Mouse (Mus musculus) intestine, embryonic 14.5 days (tissue): ENCODE results near the gene Csnk1e. TPM values are rescaled to one million over a fixed set of nuclear protein-coding genes. Genes with fewer than 3 reads are reported as not detected.
"Not testable (repeated sequence)": the region's sequence is repeated elsewhere in the genome, so short reads cannot be mapped to it uniquely, and the experiment has no call there.

Experiments used
- ATAC-seq: fragments of 200-750 bp; cut with Nextera tagmentation; replicated peaks from 2 replicates; pipeline ENCODE4 v1.8.0; 2017; ENCODE audit warnings: low read depth, moderate number of reproducible peaks, moderate TSS enrichment, moderate library complexity; ENCODE audit not compliant: low FRiP score, low TSS enrichment
- DNase-seq: peaks from one replicate; pipeline ENCODE4 v3.0.0-alpha.2; 2018; ENCODE audit warnings: low spot score
- H3K27ac ChIP-seq: fragments of 300-500 bp; sonication (generic); 2 replicates; pipeline ENCODE4 v1.5.1; 2014; ENCODE audit warnings: low read depth, mild to moderate bottlenecking, control low read depth
- H3K27me3 ChIP-seq: fragments of 300-500 bp; sonication (generic); replicated peaks from 2 replicates; pipeline ENCODE4 v1.6.1; 2014; ENCODE audit warnings: low read length, control low read depth; ENCODE audit not compliant: control insufficient read depth, insufficient read depth
- H3K36me3 ChIP-seq: fragments of 300-500 bp; sonication (generic); 2 replicates; pipeline ENCODE4 v1.6.1; 2014; ENCODE audit warnings: low read length, control low read depth; ENCODE audit not compliant: control insufficient read depth, insufficient read depth
- H3K4me1 ChIP-seq: fragments of 300-500 bp; sonication (generic); replicated peaks from 2 replicates; pipeline ENCODE4 v1.6.1; 2014; ENCODE audit warnings: low read length, control low read depth, mixed read lengths; ENCODE audit not compliant: control insufficient read depth, insufficient read depth
- H3K4me2 ChIP-seq: fragments of 300-500 bp; sonication (generic); 2 replicates; pipeline ENCODE4 v1.6.1; 2014; ENCODE audit warnings: low read length
- H3K4me3 ChIP-seq: fragments of 300-500 bp; sonication (generic); 2 replicates; pipeline ENCODE4 v1.5.1; 2014; ENCODE audit warnings: low read depth, low read length, control low read depth, mixed read lengths
- H3K9ac ChIP-seq: fragments of 300-500 bp; sonication (generic); 2 replicates; pipeline ENCODE4 v1.6.1; 2014; ENCODE audit warnings: mild to moderate bottlenecking, low read length
- H3K9me3 ChIP-seq: fragments of 300-500 bp; sonication (generic); 2 replicates; pipeline ENCODE4 v1.6.1; 2016; ENCODE audit warnings: low read length, control low read depth; ENCODE audit not compliant: control insufficient read depth
- WGBS: fragments of 180-500 bp; shearing (Covaris S2); extraction: QIAGEN DNeasy Blood & Tissue Kit; methylation state at CpG from one replicate; pipeline ENCODE4 v1.1.7; 2014; 5-methylcytosine and 5-hydroxymethylcytosine counted together
- polyA plus RNA-seq: library from polyadenylated mRNA; unstranded; fragments of >200 nt; fragmentation: Nextera tagmentation; extraction: Ambion mirVana; gene quantifications from 2 replicates; pipeline ENCODE4 v1.2.1, GENCODE M21; 2014

Csnk1e gene
- polyA plus RNA-seq, 1 experiment from 2014 or later, result 78.1 TPM

DNA sequence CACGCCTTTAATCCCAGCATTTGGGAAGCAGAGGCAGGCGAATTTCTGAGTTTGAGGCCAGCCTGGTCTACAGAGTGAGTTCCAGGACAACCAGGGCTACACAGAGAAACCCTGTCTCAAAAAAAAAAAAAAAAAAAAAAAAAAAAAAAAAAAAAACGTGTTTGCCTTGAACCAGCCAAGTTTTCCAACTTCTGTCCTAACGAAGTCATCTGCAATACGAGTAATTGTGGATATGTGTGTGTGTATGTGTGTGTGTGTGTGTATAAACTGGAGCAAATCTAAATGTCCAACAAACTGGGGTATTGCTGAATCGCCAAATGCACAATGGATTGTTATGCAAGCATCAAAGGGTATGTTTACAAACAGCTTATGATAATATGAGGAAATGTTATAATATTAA lies 738 bp upstream of the Csnk1e start:
- WGBS, result 54% methylated on average over 6 of the region's 6 CpGs
- DNase-seq, ATAC-seq: not testable (repeated sequence)

DNA sequence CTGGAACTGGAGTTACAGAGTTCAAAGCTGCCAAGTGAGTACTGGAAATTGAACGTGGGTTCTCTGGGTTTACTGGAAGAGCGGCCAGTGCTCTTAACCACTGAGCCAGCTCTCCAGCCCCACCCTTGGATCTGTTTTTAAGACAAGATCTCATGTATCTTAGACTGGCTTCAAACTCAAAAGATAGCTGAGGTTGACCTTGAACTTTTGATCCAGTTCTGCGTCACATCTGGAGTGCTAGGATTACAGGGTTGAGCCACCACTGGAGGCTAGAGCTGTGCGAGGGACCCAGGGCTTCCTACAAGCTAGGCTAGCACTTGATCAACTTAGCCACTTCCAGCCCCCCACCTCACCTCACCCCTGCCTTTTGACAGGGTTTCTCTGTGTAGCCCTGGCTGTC lies 1.5 kb downstream of the Csnk1e start:
- WGBS, result 83% methylated on average over 4 of the region's 4 CpGs
- ATAC-seq, result no peak

More for the DNA sequence above, 738 bp upstream of the Csnk1e start:
- H3K9ac ChIP-seq, H3K27me3 ChIP-seq, H3K4me3 ChIP-seq, H3K27ac ChIP-seq, H3K9me3 ChIP-seq, H3K36me3 ChIP-seq: not testable (repeated sequence)
- H3K4me2 ChIP-seq, result peak overlapping the region; percentile 71; the same call in 1 of the 2 replicates
- peaks cover 11% of the 10 kb centered on the region; the same call in 1 of the 2 replicates for H3K4me1 ChIP-seq

DNA sequence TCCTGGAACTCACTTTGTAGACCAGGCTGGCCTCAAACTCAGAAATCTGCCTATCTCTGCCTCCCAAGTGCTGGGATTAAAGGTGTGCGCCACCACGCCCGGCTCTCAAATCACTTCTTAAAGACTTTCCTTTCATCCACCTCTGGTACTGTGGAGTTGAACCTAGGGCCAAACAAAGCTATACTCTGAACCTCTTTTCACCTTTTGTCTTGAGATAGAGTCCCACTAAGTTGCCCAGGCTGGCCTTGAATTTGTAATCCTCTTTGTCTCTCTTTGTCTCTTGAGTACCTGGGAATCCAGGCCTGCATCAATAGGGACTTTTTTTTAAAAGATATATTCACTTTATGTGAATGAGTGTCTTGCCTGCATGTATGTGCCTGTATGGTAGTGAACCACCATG lies 7.3 kb downstream of the Csnk1e start:
- no peaks in the 10 kb centered on the region for H3K27me3 ChIP-seq
- H3K4me3 ChIP-seq, result no peak overlapping the region
- 97% methylated on average over 3 of the region's 3 CpGs for WGBS
- H3K4me2 ChIP-seq, result no peak overlapping the region
- ATAC-seq (no peak), DNase-seq (no peak)
- no peaks in the 10 kb centered on the region for H3K36me3 ChIP-seq
- no peaks in the 10 kb centered on the region for H3K9me3 ChIP-seq
- H3K9ac ChIP-seq, result no peak overlapping the region
- H3K27ac ChIP-seq, result no peak overlapping the region
- H3K4me1 ChIP-seq, result no peaks in the 10 kb centered on the region

More for the DNA sequence above, 1.5 kb downstream of the Csnk1e start:
- Histone ChIP-seq H3K27ac (no peak overlapping the region), H3K9ac (no peak overlapping the region), H3K27me3 (no peaks in the 10 kb centered on the region), H3K9me3 (no peaks in the 10 kb centered on the region), H3K36me3 (no peaks in the 10 kb centered on the region), H3K4me2 (no peak overlapping the region), H3K4me1 (peaks cover 11% of the 10 kb centered on the region; the same call in 1 of the 2 replicates), H3K4me3 (no peak overlapping the region)
- no peak for DNase-seq

DNA sequence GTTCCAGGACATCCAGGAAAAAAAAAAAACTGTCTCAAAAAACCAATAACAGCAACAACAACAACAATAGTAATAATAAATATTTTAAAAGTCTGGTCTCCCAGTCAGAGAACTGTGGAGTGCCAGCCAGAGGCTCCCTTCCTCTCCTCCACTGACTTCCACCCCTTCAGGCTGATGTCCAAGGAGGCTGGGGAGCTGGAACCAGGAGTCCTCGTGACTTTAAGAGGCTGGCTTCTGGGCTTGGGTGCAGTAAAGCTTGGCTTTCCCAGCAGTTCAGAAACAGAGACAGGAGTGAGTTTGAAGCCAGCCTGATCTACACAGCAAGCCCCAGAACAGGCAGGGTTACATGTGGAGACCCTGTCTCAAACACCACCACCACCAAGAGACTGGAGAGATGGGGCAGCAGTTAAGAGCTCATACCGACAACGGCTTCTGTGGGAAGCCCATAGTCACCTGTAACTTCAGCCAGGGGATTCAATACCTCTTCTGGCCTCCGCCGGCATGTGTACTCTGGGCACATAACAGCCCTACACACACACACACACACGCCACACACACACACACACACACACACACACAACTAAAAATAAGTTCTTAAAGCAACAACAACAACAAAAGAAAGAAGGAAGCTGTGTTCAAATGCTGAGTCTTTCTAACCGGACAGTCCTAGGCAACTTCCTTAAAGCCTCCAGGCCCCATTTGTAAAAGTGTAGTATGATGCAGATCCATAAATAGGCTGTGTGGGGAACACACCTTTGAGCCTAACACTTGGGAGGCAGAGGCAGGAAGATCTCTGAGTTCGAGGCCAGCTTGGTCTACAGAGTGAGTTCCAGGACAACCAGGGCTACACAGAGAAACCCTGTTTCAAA lies 9.3 kb downstream of the Csnk1e start:
- no peak overlapping the region for H3K4me3 ChIP-seq
- H3K36me3 ChIP-seq, result no peaks in the 10 kb centered on the region
- no peaks in the 10 kb centered on the region for H3K9me3 ChIP-seq
- H3K27me3 ChIP-seq, result no peaks in the 10 kb centered on the region
- WGBS, result 77% methylated on average over 8 of the region's 8 CpGs
- ATAC-seq (no peak), DNase-seq (no peak)
- H3K27ac ChIP-seq, result no peak overlapping the region
- H3K4me2 ChIP-seq, result no peak overlapping the region
- no peak overlapping the region for H3K9ac ChIP-seq
- peaks cover 7% of the 10 kb centered on the region; the same call in 1 of the 2 replicates for H3K4me1 ChIP-seq

DNA sequence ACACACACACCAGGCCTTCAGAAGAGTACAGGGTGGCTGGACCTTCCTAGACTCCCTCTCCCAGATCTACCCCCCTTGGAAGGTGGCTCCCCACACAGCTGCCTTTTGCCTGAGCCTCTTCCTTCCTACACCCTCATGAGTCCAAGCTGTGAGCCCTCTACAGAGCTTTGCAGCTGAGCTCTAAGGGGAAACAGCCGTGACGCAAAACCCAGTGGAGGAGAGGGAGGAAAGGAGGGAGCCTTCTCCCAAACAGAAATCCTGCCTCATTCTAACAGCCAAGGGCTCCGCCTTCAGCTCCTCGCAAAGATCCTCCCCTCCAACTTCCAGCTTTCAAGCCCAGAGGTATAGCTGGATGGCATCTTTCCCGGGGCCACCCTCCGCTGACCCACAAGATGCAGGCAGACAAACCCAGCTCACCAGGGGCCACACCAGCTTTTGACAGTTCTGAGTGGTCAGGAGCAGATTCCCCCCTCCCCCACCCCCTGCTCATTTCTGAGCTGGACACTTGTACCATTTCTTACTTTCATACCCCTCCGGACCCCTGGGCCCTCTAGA lies 11.4 kb downstream of the Csnk1e start:
- no peak for ATAC-seq
- H3K9ac ChIP-seq, result no peak overlapping the region
- H3K4me1 ChIP-seq, result peaks cover 27% of the 10 kb centered on the region
- H3K36me3 ChIP-seq, result no peaks in the 10 kb centered on the region
- H3K27ac ChIP-seq, result no peak overlapping the region
- no peaks in the 10 kb centered on the region for H3K9me3 ChIP-seq
- H3K27me3 ChIP-seq, result no peaks in the 10 kb centered on the region
- 58% methylated on average over 7 of the region's 7 CpGs for WGBS
- H3K4me2 ChIP-seq, result no peak overlapping the region
- no peak overlapping the region for H3K4me3 ChIP-seq
- DNase-seq, result no peak

DNA sequence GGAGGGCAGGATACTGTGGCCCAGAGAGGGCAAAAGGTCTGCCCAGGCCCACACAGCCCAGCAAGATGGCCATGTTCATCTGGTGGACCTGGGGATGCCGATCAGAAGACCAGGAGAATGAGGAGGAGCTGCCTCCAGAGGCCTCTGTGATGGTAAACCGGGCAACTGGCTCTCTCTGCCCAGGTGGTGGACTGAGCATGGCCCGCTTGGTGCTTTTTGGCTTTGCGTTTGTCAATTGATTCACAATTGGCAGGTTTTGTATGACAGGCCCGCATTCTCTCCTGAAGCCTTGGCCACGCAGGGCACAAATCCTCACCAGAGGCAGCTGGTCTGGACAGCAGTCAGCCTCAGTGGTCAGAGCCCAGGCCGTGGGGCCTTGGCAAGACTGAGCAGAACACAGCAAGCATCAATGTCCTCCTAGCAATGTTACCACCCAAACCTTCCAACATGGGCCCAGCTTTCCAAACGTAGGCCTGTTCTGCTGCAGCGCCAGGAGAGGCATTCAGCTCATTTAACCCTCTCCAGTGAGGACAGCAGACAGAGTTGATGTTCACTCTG lies 12.3 kb downstream of the Csnk1e start:
- Histone ChIP-seq H3K4me1 (peaks cover 36% of the 10 kb centered on the region), H3K9me3 (no peaks in the 10 kb centered on the region), H3K9ac (no peak overlapping the region), H3K27ac (no peak overlapping the region), H3K4me2 (no peak overlapping the region), H3K4me3 (no peak overlapping the region), H3K27me3 (no peaks in the 10 kb centered on the region), H3K36me3 (peaks cover 5% of the 10 kb centered on the region)
- DNase-seq, result no peak
- 76% methylated on average over 9 of the region's 9 CpGs for WGBS
- no peak for ATAC-seq

DNA sequence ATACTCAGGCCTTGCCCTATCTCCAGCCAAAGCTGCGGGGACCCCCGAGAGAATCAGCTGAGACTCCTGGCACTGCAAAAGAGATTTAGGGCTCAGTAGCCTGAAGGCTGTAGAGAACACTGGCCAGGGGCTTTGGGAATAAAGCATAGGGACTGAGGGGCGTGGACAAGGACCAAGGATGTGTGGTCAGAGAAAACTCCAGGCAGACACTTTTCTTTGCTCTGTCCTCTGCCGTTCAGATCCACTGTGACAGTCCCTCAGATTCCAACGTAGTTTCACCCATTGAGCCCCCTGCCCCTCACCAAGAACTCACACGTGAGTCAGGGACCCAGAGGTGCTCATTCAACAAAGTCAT lies 13.1 kb downstream of the Csnk1e start:
- H3K4me3 ChIP-seq, result peak overlapping the region; percentile 83
- ATAC-seq, result peak; percentile 2; the same call in 1 of the 2 replicates
- peaks cover 43% of the 10 kb centered on the region for H3K4me1 ChIP-seq
- no peaks in the 10 kb centered on the region for H3K9me3 ChIP-seq
- peak overlapping the region; percentile 99 for H3K9ac ChIP-seq
- DNase-seq, result no peak
- peak overlapping the region; percentile 93 for H3K27ac ChIP-seq
- H3K4me2 ChIP-seq, result peak overlapping the region; percentile 90
- H3K36me3 ChIP-seq, result peaks cover 13% of the 10 kb centered on the region
- 6% methylated on average over 6 of the region's 6 CpGs for WGBS
- H3K27me3 ChIP-seq, result no peaks in the 10 kb centered on the region

DNA sequence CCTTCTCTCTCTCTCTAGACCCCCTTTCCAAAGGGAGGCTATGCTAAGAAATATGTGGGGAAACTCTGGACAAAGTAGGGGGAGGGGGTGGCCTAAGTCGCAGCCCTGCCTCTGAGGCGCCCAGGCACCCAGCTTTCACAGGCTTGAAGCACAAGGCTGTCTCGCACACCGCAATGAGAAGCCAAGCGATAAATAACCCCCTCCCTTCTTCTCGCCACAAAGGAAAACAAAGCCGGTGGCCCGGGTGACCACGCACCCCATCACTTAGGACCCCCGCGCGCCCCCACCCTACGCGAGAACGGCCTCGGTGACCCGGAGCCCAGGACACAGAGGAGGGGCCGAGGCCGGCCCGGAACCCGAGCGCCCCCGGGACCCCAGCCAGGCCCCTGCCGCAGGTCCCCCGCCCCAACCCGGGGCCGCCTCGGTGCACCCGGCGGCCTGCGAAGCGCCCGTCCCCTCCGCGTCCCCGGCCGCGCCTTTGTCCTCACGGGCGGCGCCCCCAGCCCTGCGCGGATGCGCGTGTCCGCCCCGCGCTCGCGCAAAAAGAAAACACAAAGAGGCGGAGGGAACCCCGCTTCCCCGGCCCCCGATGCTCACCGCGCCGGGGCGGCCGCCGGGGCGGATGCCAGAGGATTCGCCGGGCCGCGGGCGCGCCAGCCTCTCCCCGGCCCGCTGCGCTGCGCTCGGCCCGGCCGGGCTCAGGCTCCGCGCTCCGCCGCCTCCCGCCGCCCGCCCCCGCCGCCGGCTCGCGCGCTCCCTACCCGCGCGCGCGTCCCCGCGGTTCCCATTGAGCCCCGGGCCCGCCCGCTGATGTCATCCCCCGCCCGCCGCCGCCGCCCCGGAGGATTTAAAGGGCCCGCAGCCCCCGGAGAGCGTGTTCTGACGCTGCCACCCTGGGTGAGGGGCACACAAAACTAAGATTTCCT lies 13.8 kb downstream of the Csnk1e start:
- peak; percentile 67 for ATAC-seq
- H3K27me3 ChIP-seq, result no peaks in the 10 kb centered on the region
- peak overlapping the region; percentile 99 for H3K9ac ChIP-seq
- peaks cover 50% of the 10 kb centered on the region for H3K4me1 ChIP-seq
- peak overlapping the region; percentile 93 for H3K27ac ChIP-seq
- H3K9me3 ChIP-seq, result no peaks in the 10 kb centered on the region
- DNase-seq, result peak; percentile 88
- under 1% methylated on average over 80 of the region's 107 CpGs for WGBS
- peak overlapping the region; percentile 90 for H3K4me2 ChIP-seq
- H3K4me3 ChIP-seq, result peak overlapping the region; percentile 83
- H3K36me3 ChIP-seq, result peaks cover 20% of the 10 kb centered on the region
